Mouse (Mus musculus) liver, embryonic 15.5 days (tissue): ENCODE data around the gene Amdhd1. TPM values are rescaled to one million over a fixed set of nuclear protein-coding genes. Genes with fewer than 3 reads are reported as not detected.
"Not testable (repeated sequence)": the region's sequence is repeated elsewhere in the genome, so short reads cannot be mapped to it uniquely, and the experiment has no call there.

ENCODE experiments used
- ATAC-seq: fragments of 200-750 bp; cut with Nextera tagmentation; 2 replicates; pipeline ENCODE4 v1.8.0; 2017; ENCODE audit warnings: moderate number of reproducible peaks, mild to moderate bottlenecking, moderate library complexity; ENCODE audit not compliant: insufficient read depth
- H3K27ac ChIP-seq: fragments of 300-500 bp; sonication (generic); replicated peaks from 2 replicates; pipeline ENCODE4 v1.5.1; 2015; ENCODE audit warnings: mild to moderate bottlenecking, inconsistent platforms
- H3K27me3 ChIP-seq: fragments of 300-500 bp; sonication (generic); 2 replicates; pipeline ENCODE4 v1.6.1; 2015; ENCODE audit warnings: mild to moderate bottlenecking, inconsistent platforms
- H3K36me3 ChIP-seq: fragments of 300-500 bp; sonication (generic); replicated peaks from 2 replicates; pipeline ENCODE4 v1.6.1; 2015; ENCODE audit warnings: moderate library complexity, mild to moderate bottlenecking, inconsistent platforms
- H3K4me1 ChIP-seq: fragments of 300-500 bp; sonication (generic); replicated peaks from 2 replicates; pipeline ENCODE4 v1.6.1; 2015; ENCODE audit warnings: inconsistent platforms
- H3K4me2 ChIP-seq: fragments of 300-500 bp; sonication (generic); 2 replicates; pipeline ENCODE4 v1.6.1; 2015; ENCODE audit warnings: moderate library complexity, mild to moderate bottlenecking, inconsistent platforms
- H3K4me3 ChIP-seq: fragments of 300-500 bp; sonication (generic); replicated peaks from 2 replicates; pipeline ENCODE4 v1.5.1; 2015; ENCODE audit warnings: mild to moderate bottlenecking, inconsistent platforms
- H3K9ac ChIP-seq: fragments of 300-500 bp; sonication (generic); 2 replicates; pipeline ENCODE4 v1.6.1; 2015; ENCODE audit warnings: moderate library complexity, mild to moderate bottlenecking, inconsistent platforms
- H3K9me3 ChIP-seq: fragments of 300-500 bp; sonication (generic); replicated peaks from 2 replicates; pipeline ENCODE4 v1.6.1; 2016; ENCODE audit warnings: inconsistent platforms
- WGBS: fragments of 180-500 bp; shearing (Covaris S2); methylation state at CpG from one replicate; pipeline ENCODE4 v1.1.7; 2015; ENCODE audit warnings: mixed read lengths; ENCODE audit not compliant: insufficient replicate concordance; 5-methylcytosine and 5-hydroxymethylcytosine counted together
- polyA plus RNA-seq: library from polyadenylated mRNA; unstranded; fragments of >200 nt; fragmentation: Nextera tagmentation; extraction: Ambion mirVana; gene quantifications from 2 replicates; pipeline ENCODE4 v1.2.1, GENCODE M21; 2015

Gene Amdhd1
- polyA plus RNA-seq, 1 experiment from 2014 or later: 15.6 TPM

DNA sequence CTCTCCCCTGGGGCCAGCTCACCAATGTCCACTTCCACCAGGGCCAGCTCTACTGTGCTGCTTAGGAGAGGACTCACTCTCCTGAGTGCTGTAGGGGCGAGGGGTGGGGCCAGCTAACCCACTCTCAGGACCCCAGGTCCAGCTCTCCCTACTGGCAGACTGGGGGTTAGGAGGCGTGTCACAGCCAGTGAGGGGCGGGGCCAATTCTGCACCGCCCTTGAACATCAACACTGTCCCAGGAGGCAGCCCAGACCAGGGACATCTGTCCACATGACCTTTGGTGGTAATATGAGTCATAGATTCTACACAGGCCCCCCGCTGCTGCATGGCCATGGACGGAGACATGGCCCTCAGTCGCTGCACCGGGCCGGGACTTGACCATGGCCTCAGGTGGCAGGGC is 20.0 kb upstream of the Amdhd1 start:
- Histone ChIP-seq H3K9ac (no peak overlapping the region), H3K4me2 (no peak overlapping the region), H3K27me3 (no peaks in the 10 kb centered on the region), H3K4me1 (no peaks in the 10 kb centered on the region), H3K27ac (no peak overlapping the region), H3K36me3 (no peaks in the 10 kb centered on the region), H3K4me3 (no peak overlapping the region), H3K9me3 (no peaks in the 10 kb centered on the region)
- peak; percentile 52; the same call in 1 of the 2 replicates for ATAC-seq
- 45% methylated on average over 9 of the region's 9 CpGs for WGBS

DNA sequence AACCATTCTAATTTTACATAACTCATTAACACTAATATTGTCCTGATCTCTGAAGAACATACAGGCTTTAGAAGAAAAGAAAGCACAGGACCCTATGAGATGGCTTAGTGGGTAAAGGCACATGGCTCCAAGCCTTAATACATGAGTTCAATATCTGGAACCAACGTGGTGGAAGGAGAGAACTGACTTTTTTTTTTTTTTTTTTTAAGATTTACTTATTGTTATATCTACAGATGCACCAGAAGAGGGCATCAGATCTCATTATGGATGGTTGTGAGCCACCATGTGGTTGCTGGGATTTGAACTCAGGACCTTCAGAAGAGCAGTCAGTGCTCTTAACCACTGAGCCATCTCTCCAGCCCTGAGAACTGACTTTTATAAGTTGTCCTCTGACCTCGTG is 18.1 kb upstream of the Amdhd1 start:
- WGBS: 32% methylated on average over 2 of the region's 2 CpGs

DNA sequence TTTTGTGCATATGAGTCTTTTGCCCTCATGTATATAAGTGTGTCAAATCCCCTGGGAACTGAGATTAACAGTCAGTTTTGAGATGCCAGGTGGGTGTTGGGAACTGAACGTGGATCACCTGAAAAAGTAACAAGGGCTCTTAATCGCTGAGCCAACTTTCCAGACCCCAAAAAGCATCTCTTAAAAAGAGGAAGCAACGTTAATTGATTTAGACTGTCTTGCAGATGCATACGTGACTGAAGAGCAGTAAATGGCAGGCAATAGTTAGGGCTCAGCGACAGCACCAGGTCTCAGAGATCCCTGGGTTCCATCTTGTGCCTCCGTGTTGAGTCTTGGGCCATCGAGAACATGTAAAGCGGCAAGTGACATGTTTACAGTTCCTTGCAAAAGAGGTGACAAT is 12.8 kb upstream of the Amdhd1 start:
- 49% methylated on average over 8 of the region's 8 CpGs for WGBS
- Histone ChIP-seq H3K27me3 (no peaks in the 10 kb centered on the region), H3K27ac (no peak overlapping the region), H3K9ac (no peak overlapping the region), H3K4me1 (no peaks in the 10 kb centered on the region), H3K36me3 (no peaks in the 10 kb centered on the region), H3K4me2 (no peak overlapping the region), H3K4me3 (no peak overlapping the region), H3K9me3 (no peaks in the 10 kb centered on the region)
- no peak for ATAC-seq

More for the DNA sequence above, 18.1 kb upstream of the Amdhd1 start:
- H3K9ac ChIP-seq, H3K27ac ChIP-seq, H3K4me2 ChIP-seq, H3K4me1 ChIP-seq, H3K36me3 ChIP-seq, H3K27me3 ChIP-seq, H3K4me3 ChIP-seq, ATAC-seq, H3K9me3 ChIP-seq: not testable (repeated sequence)

DNA sequence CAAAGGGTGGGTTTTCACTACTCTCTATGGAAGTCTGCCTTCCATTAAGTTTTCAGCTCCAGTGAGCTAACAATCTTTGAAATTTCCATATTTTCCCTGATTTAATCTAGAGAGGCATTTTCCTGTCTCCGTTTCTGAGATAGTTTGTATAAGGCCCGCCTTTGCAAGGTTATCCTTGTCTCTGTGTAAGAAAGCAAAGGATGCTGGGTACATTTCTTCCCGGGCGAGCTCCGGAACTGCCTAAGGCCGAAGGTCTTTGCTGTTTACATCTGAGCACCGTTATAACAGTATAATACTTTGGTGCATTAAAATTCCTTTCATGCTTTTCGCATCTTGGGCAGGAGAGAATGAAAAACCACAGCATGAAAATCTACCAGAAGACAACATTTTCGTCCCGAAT is 10.0 kb upstream of the Amdhd1 start:
- no peak overlapping the region for H3K9ac ChIP-seq
- H3K4me3 ChIP-seq: no peak overlapping the region
- H3K4me2 ChIP-seq: no peak overlapping the region
- H3K36me3 ChIP-seq: no peaks in the 10 kb centered on the region
- WGBS: 68% methylated on average over 10 of the region's 10 CpGs
- H3K4me1 ChIP-seq: no peaks in the 10 kb centered on the region
- H3K9me3 ChIP-seq: no peaks in the 10 kb centered on the region
- H3K27ac ChIP-seq: no peak overlapping the region
- H3K27me3 ChIP-seq: no peaks in the 10 kb centered on the region
- ATAC-seq: no peak

DNA sequence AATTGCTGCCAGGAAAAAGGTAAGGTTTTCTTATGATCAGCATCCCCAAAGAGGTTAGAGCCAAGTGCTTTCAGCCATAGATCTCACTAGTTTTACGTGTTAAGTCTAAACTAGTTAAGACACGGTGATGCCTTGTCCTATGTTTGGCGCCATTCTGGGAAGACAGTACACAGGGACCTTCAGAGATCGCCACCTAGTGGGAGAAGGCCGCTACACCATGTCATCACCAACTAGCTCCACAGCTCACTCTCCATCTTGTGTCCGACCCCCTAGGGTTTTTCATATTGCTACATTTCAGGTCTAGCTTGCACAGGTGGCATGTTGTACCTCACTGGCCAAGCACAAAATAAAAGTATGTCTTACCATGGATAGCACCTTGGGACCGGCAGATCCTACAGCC is 9.2 kb upstream of the Amdhd1 start:
- 10% methylated on average over 7 of the region's 7 CpGs for WGBS
- H3K4me3 ChIP-seq: no peak overlapping the region
- no peak overlapping the region for H3K9ac ChIP-seq
- H3K36me3 ChIP-seq: no peaks in the 10 kb centered on the region
- H3K27me3 ChIP-seq: no peaks in the 10 kb centered on the region
- ATAC-seq: no peak
- no peak overlapping the region for H3K4me2 ChIP-seq
- H3K27ac ChIP-seq: no peak overlapping the region
- H3K4me1 ChIP-seq: no peaks in the 10 kb centered on the region
- H3K9me3 ChIP-seq: no peaks in the 10 kb centered on the region

DNA sequence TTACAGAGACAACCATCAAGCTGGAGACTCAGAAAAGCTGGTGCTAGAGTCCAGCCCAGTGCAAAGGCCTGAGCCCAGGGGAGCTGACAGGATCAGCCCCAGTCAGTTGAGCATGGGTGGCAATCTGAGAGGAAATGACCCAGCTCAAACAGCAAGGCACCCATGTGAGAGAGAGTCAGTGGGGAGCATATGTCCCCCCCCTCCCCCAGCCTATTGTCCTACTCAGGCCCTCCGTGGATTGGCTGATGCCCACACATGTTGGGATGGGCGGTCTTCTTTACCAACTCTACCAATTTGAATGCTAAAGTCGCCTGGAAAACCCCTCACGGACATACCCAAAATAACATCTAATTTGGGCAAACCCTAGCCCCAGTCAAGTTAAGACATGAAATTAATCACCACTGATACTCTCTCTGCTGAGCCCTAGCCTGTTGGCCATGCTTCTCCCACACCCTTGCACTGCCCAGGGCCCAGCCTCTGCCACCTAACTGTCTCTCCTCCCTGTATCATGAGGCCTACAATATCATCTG is 8.0 kb upstream of the Amdhd1 start:
- no peaks in the 10 kb centered on the region for H3K9me3 ChIP-seq
- H3K4me2 ChIP-seq: no peak overlapping the region
- no peak overlapping the region for H3K4me3 ChIP-seq
- no peaks in the 10 kb centered on the region for H3K36me3 ChIP-seq
- 67% methylated on average over 4 of the region's 4 CpGs for WGBS
- no peak overlapping the region for H3K9ac ChIP-seq
- H3K27ac ChIP-seq: no peak overlapping the region
- H3K4me1 ChIP-seq: no peaks in the 10 kb centered on the region
- ATAC-seq: no peak
- H3K27me3 ChIP-seq: no peaks in the 10 kb centered on the region

DNA sequence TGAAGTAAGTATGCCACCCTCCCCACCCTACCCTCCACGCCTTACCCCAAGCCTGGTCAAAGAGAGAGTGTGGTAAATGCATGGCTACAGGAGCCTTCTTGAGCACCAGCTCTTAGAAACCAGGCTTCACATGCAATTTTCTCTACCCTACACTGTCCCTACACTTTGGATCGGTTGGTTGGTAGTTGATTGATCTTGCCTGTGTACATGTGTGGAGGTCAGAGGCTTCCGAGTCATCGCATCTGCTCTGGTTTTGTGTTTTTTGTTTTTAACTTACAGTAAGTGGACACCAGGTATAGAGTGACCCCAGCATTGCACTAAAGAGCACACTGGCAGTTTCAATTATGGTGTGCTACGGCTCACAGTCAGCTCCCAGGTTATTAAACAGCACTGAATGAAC is 4.3 kb upstream of the Amdhd1 start:
- no peak overlapping the region for H3K27ac ChIP-seq
- no peak for ATAC-seq

DNA sequence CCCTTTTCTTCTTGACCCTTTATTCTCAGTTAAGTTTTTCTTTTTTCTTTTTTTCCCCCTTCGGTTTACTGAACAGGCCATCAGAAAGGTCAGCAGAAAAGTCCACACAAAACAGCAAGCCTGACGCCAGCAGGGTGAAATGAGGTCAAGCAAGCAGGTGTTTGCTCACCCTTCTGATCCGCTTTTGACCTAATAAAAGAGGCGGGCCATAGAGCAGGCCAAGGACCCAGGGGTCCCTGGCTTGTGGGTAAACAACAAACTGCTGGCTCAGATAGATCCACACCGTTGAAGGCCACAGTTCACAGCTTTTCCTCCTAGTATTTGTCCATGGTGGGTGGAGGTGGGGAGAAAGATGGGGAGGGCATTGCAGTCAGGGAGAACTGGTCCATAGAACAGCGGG is 3.3 kb upstream of the Amdhd1 start:
- ATAC-seq: no peak
- Histone ChIP-seq H3K27ac (no peak overlapping the region), H3K27me3 (peaks cover 11% of the 10 kb centered on the region), H3K4me1 (peaks cover 15% of the 10 kb centered on the region), H3K9ac (no peak overlapping the region), H3K4me3 (no peak overlapping the region), H3K9me3 (no peaks in the 10 kb centered on the region), H3K36me3 (no peaks in the 10 kb centered on the region), H3K4me2 (no peak overlapping the region)
- 54% methylated on average over 6 of the region's 6 CpGs for WGBS

More for the DNA sequence above, 4.3 kb upstream of the Amdhd1 start:
- H3K27me3 ChIP-seq: 0 out of 2 replicates have a peak, but pooled peaks cover 3% of the 10 kb centered on the region
- no peaks in the 10 kb centered on the region for H3K9me3 ChIP-seq
- H3K4me1 ChIP-seq: peaks cover 15% of the 10 kb centered on the region
- no peak overlapping the region for H3K4me3 ChIP-seq
- H3K4me2 ChIP-seq: no peak overlapping the region
- H3K36me3 ChIP-seq: no peaks in the 10 kb centered on the region
- WGBS: 55% methylated on average over 5 of the region's 5 CpGs
- no peak overlapping the region for H3K9ac ChIP-seq

DNA sequence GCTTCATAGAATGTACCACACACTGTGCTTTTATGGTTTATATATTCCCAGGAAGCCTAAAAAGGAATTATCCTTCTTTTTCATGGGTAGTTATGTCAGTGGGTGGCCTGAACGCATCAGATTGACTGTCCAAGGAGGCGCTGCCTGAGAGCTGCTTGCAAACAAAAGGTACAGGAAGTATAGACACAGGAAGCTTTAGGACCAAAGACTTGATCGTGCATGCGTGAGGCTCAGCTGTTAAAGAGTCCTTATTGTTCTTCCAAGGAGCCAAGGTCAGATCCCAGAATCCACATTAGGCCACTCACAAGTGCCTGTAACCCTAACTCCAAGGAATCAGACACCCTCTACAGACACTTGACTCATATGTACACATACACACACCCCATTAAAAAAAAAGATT is 2.5 kb upstream of the Amdhd1 start:
- ATAC-seq: no peak
- Histone ChIP-seq H3K9me3 (no peaks in the 10 kb centered on the region), H3K4me1 (peaks cover 15% of the 10 kb centered on the region), H3K4me2 (no peak overlapping the region), H3K4me3 (no peak overlapping the region), H3K27ac (no peak overlapping the region), H3K36me3 (no peaks in the 10 kb centered on the region), H3K9ac (no peak overlapping the region), H3K27me3 (peaks cover 19% of the 10 kb centered on the region)
- WGBS: 43% methylated on average over 4 of the region's 4 CpGs

DNA sequence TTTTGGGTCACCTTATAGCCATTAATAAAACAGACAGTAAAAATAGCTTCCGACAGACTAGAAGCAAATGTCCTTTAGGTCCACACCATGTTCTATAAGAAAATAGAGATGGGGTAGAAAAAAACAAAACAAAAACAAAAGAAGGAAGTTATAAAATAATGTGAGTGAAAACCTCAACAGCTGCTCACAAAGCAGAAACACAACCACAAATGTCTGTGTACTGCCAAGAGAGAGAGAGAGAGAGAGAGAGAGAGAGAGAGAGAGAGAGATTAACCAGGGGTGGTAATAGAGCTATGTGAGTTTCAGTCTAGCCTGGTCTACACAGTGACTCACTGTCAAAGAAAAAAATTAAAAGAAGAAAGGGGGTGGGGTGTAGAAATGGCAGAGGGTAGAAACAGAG is 1.8 kb upstream of the Amdhd1 start:
- no peak for ATAC-seq
- WGBS: 48% methylated on average over 1 of the region's 1 CpGs
- Histone ChIP-seq H3K9ac (no peak overlapping the region), H3K36me3 (no peaks in the 10 kb centered on the region), H3K27me3 (peaks cover 21% of the 10 kb centered on the region), H3K4me2 (no peak overlapping the region), H3K4me1 (peaks cover 15% of the 10 kb centered on the region), H3K27ac (no peak overlapping the region), H3K4me3 (no peak overlapping the region), H3K9me3 (no peaks in the 10 kb centered on the region)

DNA sequence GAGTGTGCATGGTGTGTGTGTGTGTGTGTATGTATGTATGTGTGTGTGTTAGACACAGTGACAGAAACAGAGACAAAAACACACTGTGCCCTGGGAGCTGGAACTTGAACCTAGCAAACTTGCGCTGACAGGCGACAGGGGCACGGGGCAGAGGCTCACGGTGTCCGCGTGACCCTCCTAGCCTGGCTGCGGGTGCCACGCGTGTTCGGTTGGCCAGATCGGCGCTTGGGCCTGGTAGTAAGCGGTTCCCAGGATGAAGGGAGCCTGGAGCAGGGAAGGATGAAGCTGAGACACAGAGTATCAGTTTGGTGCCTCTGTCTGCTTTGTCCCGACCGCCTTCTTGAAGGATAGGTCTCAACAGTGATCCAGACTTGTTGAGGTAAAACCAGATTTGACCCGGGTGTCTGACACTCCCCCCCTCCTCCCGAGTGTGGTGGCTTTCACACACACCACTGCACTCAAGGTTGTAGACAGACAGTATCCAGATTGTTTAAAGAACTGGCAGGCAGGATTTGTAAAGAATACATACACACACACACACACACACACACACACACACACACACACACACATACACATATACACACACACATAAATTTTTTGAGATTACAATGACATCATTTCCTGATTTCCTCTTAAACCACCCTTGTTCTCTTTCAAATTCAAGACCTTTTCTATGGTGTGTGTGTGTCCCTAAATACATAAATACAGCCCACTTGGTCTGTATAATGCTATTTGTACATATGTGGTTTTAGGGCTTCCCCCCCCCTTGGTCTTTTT is 788 bp upstream of the Amdhd1 start, which contains the start of gene Ccdc38:
Gene Ccdc38, plus strand, starts transcription at position 202 of the 780 bp plus-strand sequence.
- Histone ChIP-seq H3K4me1 (peaks cover 15% of the 10 kb centered on the region), H3K36me3 (no peaks in the 10 kb centered on the region), H3K27ac (peak within 1 kb of the TSS; percentile 53; the same call in 1 of the 2 replicates), H3K4me2 (peak within 1 kb of the TSS; percentile 72), H3K9ac (peak within 1 kb of the TSS; percentile 40), H3K4me3 (peak within 1 kb of the TSS; percentile 53), H3K27me3 (peaks cover 24% of the 10 kb centered on the region), H3K9me3 (no peaks in the 10 kb centered on the region)
- no peak for ATAC-seq
- 54% methylated on average over 17 of the region's 17 CpGs for WGBS
